Mouse (Mus musculus): ENCODE data around the gene Tead2. TPM values are rescaled to one million over a fixed set of nuclear protein-coding genes. Genes with fewer than 3 reads are reported as not detected.

Tead2 gene
- total RNA-seq, 2 experiments from 2014 or later: 0.51 TPM; not detected in 1

DNA sequence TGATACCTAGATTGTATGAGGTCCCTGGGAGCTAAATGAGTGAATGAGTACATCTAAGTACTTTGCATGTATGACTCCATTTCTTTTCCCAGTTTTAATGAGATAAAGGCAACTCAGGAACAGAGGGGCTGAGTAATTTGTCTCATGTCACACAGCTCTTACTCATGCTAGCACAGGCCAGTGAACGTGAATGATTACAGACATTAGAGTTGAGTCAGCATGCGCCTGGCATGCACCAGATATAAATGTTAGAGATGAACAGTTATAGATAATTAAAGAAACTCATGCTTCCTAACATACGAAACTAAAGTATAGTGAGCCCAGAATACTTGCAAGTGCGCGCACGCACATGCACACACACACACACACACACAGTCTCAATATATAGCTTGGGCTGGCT, 25.4 kb upstream of the Tead2 start:
- 0 out of 2 replicates have a peak, but pooled peaks have one; percentile 47 for ATAC-seq (replicated peaks; ENCODE audit: low FRiP score, poor library complexity, severe bottlenecking)

- no peak for ATAC-seq (replicated peaks; ENCODE audit: low FRiP score, poor library complexity, severe bottlenecking)
Observed at GRCm38 (mm10) chr7:45191161-45191560, 24.4 kb upstream of the Tead2 start.

DNA sequence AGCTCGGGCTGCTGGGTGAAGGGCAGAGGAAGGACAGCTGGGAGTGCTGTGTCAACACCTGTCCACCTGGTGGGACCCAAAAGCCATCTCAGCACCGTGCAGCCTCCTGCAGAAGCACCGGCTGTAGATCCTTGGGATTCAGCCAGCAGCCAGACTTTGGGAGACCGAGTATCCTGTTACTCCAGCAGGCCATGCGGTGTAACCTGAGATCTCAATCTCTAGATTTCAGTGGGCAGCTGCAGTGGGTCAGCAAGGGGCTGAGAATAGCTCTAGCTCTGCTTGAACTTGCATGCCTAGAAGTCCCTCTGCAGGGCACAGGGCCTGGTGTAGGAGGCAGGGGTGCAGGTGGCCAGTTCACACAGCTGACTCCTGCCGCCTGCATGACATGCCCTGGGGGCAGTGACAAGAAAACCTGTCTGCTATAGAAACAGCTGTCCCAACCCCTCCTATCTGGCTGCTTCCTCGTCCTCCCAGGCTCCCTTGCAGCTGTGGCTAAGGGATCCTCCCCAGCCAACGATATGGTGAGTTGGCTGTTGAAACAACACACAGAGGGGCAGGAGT, 23.7 kb upstream of the Tead2 start:
- ATAC-seq (replicated peaks; ENCODE audit: low FRiP score, poor library complexity, severe bottlenecking): no peak

GRCm38 (mm10) chr7:45192585-45193310, 22.8 kb upstream of the Tead2 start:
- no peak for ATAC-seq (replicated peaks; ENCODE audit: low FRiP score, poor library complexity, severe bottlenecking)

DNA sequence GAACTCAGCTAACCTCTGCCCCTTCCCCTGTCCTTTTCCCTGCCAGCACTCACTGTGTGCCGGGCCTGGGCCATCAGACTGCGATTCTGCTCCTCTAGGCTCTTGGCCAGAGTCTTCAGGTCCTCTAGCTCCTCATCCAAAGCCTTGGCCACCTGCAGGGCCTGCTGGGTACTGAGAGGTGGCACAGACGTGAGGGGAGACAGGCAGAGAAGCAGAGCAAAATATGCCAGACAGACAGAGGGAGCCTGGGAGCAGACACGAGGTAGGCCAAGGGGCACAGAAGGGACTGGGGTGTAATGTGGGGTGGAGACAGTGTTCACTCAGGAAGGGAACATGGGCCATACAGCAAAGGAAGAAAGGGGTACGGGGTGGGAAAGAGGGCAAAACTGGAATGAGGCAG, 22.1 kb upstream of the Tead2 start:
- no peak for ATAC-seq (replicated peaks; ENCODE audit: low FRiP score, poor library complexity, severe bottlenecking)

DNA sequence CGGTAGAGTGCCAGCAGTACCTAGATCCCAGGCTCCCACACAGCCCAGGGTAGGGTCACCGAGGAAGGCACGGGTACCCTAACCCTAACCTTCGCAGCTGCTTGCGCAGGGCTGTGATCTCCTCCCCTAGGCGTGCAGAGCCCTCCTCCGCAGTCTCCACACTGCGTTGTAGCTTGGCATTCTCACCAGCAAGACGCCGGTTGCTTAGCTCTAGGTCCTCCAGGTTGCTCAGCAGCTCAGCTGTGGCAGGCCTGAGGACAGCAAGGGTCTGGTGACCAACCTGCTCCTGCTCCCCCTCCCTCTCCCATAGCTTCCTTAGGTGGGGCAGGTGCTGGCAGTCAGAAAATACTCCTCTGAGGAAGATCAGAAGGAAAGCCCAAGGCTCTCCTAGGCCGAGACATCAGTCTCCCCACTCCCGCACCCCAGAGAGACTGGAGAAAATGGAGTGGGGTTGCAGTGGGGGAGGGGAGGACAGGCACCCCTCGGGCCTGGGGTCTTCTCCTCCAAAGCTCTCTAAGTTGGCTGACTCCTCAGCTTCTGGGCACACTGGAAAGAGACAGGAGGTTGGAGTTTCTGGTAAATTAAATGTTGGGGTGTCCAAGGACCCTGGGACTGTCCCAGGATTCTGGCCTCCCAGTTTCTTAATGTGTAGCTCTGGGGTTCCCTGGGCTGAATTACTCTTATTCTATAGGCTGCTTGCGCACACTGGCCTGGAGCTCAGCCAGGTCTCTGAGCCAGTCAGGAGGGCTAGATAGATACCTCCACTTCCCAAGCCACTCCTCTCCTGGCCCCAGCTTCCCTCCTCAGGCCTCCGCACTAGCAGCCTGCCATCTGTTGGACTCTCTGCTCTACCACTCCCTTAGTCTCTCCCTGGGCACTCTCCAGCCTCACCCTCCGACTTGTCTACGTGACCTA, 21.4 kb upstream of the Tead2 start:
- 0 out of 2 replicates have a peak, but pooled peaks have one; percentile 36 for ATAC-seq (replicated peaks; ENCODE audit: low FRiP score, poor library complexity, severe bottlenecking)

GRCm38 (mm10) chr7:45195341-45196175, 20.0 kb upstream of the Tead2 start:
- no peak for ATAC-seq (replicated peaks; ENCODE audit: low FRiP score, poor library complexity, severe bottlenecking)

DNA sequence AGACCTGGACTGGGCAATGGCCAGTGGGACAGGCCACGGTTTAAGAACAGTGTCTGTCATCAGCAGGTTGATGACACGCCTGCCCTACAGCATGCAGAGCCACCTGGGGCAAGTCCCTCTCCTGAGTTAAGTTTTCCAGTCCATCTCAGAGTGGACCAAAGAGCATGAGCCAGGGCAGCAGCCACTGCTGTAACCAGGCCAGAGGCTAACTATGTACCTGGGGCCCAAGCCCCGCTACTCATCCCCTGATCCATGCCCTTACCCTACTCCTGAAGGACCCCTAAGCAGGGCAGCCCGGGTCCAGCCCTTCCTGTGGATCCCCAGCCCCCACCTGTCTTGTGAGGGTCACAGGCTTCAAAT, 19.4 kb upstream of the Tead2 start:
- no peak for ATAC-seq (replicated peaks; ENCODE audit: low FRiP score, poor library complexity, severe bottlenecking)

DNA sequence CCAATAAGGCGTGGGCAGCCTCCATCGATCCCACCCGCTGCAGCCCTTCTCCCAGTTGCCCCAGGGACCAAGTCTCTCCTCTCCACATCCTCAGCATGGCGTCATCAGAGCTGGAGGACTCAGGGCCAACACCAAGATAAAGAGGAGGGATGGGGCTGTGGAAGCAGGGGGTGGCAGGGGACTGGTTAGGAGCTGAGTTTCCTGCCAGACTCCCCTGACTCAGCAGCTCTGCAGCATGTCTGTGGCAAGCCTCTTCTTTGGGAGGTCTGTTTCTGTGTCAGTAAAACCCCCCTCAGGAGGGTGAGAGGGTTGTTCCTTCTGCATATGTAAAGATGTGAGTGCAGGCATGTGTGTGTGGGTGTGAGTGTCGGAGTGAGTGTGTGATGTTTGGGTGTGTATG, 18.6 kb upstream of the Tead2 start:
- no peak for ATAC-seq (replicated peaks; ENCODE audit: low FRiP score, poor library complexity, severe bottlenecking)

- no peak for ATAC-seq (replicated peaks; ENCODE audit: low FRiP score, poor library complexity, severe bottlenecking)
Observed at GRCm38 (mm10) chr7:45198435-45198834, 17.1 kb upstream of the Tead2 start.

DNA sequence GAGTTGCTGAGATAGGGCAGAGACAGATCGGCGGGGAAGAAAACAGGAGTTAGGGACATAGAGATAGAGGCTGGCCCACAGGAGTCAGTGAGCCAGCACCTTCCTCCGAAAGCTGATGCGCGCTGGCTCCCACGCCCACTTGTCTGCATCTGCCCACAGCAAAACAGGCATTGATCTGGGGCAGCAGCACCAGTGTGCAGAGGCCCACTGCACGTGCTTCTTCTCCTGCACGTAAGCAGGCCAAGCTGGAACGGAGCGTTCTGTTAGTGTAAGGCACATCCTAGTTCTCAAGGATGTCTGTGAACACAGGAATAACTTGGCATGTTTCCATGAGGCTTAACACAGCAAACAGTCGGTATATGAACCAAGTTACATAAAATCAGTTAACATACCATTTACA, 16.6 kb upstream of the Tead2 start:
- no peak for ATAC-seq (replicated peaks; ENCODE audit: low FRiP score, poor library complexity, severe bottlenecking)

GRCm38 (mm10) chr7:45202654-45203053, 12.9 kb upstream of the Tead2 start:
- ATAC-seq (replicated peaks; ENCODE audit: low FRiP score, poor library complexity, severe bottlenecking): no peak

- peak; percentile 84 for ATAC-seq (replicated peaks; ENCODE audit: low FRiP score, poor library complexity, severe bottlenecking)
Observed at GRCm38 (mm10) chr7:45204380-45205143, 11.0 kb upstream of the Tead2 start, which contains the start of gene Ccdc155. TSS of gene Ccdc155 (minus strand) at chr7:45204892.

GRCm38 (mm10) chr7:45208260-45208659, 7.3 kb upstream of the Tead2 start:
- no peak for ATAC-seq (replicated peaks; ENCODE audit: low FRiP score, poor library complexity, severe bottlenecking)

DNA sequence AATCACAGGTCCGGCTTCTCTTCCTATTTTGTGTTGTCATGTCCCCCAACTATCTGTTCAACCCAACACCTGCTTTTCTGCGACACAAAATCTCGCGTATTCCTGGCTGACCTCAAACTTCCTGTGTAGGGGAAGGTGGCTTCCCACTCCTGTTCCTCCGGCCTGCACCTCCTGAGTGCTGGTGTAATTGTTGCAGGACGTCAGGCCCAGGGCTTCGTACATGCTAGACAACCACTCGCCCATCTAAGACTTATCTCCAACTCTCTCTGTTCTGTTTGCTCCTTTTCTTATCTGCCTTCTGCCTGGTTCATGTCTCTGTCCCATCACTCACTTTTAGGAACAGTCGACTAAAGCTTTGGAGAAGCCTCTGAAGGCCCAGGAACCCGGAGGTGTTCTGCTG, 4.5 kb upstream of the Tead2 start:
- no peak for ATAC-seq (replicated peaks; ENCODE audit: low FRiP score, poor library complexity, severe bottlenecking)

DNA sequence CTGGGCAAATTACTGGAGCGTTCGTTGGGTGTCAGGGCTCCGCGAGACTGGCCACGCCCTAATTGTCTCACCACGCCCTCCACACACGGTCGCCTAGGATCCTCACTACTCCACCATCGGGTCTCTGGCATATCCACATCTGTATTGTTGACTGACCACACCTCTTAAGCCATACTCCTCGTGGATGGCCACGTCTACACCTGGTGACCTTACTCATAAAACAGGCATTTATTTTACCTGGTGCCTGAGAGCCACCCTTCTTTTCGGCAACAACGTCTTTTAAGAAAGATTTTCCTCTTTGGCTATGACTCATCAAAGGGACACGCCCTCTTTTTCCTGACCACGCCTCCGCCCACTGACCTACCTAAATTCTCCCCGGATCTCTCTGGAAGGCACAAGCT, 3.7 kb upstream of the Tead2 start, which contains the start of gene Dkkl1:
Gene Dkkl1 (minus strand): TSS at position 297 of the 401 bp plus-strand sequence.
- ATAC-seq (replicated peaks; ENCODE audit: low FRiP score, poor library complexity, severe bottlenecking): peak; percentile 86

- 0 out of 2 replicates have a peak, but pooled peaks have one; percentile 20 for ATAC-seq (replicated peaks; ENCODE audit: low FRiP score, poor library complexity, severe bottlenecking)
Observed at GRCm38 (mm10) chr7:45212356-45212755, 3.2 kb upstream of the Tead2 start.

- no peak for ATAC-seq (replicated peaks; ENCODE audit: low FRiP score, poor library complexity, severe bottlenecking)
Observed at GRCm38 (mm10) chr7:45213708-45214107, 1.8 kb upstream of the Tead2 start.
